Mouse (Mus musculus): ENCODE results near the gene Sh2b2. TPM values are rescaled to one million over a fixed set of nuclear protein-coding genes. Genes with fewer than 3 reads are reported as not detected.

Gene Sh2b2
- polyA plus RNA-seq, 1 experiment from 2014 or later = 30.3 TPM

GRCm38 (mm10) chr5:136201832-136202231, 44.5 kb downstream of the Sh2b2 start:
- Histone ChIP-seq H3K9ac (replicated peaks; ENCODE audit: low read depth, low read length) (no peak overlapping the region), H3K4me2 (ENCODE audit: low read length) (no peak overlapping the region), H3K4me1 (replicated peaks; ENCODE audit: control insufficient read depth, insufficient read depth, low read length) (peaks cover 14% of the 10 kb centered on the region), H3K36me3 (ENCODE audit: control insufficient read depth, insufficient read depth) (no peaks in the 10 kb centered on the region; the same call in 1 of the 2 replicates), H3K4me3 (replicated peaks; ENCODE audit: low read length) (no peak overlapping the region), H3K27ac (ENCODE audit: low read length) (no peak overlapping the region), H3K27me3 (replicated peaks; ENCODE audit: control insufficient read depth, insufficient read depth, low read length) (no peaks in the 10 kb centered on the region), H3K9me3 (ENCODE audit: control insufficient read depth, low read length) (no peaks in the 10 kb centered on the region)
- peak; percentile 51 for ATAC-seq
- WGBS = 24% methylated on average over 7 of the region's 7 CpGs

DNA sequence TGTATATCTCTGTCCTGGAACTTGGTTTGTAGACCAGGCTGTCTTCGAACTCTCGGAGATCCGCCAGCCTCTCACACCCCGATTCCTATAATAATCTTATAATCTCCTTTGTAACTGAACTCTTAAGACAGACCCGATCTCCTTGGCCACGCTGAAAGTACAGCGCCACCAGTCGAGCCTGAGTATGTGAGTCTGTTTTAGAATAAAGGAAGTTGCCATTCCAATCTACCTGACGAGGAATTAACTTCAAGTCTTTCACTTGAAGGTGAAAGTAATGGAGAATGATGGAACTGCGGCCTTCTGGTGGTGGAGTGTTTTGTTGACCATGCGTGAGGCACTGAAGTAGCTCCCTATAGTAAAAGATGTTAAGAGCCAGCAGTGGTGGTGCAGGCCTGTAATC, 46.8 kb downstream of the Sh2b2 start:
- Histone ChIP-seq H3K27me3 (replicated peaks; ENCODE audit: control insufficient read depth, insufficient read depth, low read length) (no peaks in the 10 kb centered on the region), H3K36me3 (ENCODE audit: control insufficient read depth, insufficient read depth) (peaks cover 7% of the 10 kb centered on the region), H3K4me1 (replicated peaks; ENCODE audit: control insufficient read depth, insufficient read depth, low read length) (peaks cover 14% of the 10 kb centered on the region), H3K9ac (replicated peaks; ENCODE audit: low read depth, low read length) (peak overlapping the region; percentile 88), H3K27ac (ENCODE audit: low read length) (peak overlapping the region; percentile 13; the same call in 1 of the 2 replicates), H3K4me3 (replicated peaks; ENCODE audit: low read length) (peak overlapping the region; percentile 73), H3K9me3 (ENCODE audit: control insufficient read depth, low read length) (no peaks in the 10 kb centered on the region), H3K4me2 (ENCODE audit: low read length) (peak overlapping the region; percentile 65)
- ATAC-seq = no peak
- WGBS = 23% methylated on average over 11 of the region's 11 CpGs

DNA sequence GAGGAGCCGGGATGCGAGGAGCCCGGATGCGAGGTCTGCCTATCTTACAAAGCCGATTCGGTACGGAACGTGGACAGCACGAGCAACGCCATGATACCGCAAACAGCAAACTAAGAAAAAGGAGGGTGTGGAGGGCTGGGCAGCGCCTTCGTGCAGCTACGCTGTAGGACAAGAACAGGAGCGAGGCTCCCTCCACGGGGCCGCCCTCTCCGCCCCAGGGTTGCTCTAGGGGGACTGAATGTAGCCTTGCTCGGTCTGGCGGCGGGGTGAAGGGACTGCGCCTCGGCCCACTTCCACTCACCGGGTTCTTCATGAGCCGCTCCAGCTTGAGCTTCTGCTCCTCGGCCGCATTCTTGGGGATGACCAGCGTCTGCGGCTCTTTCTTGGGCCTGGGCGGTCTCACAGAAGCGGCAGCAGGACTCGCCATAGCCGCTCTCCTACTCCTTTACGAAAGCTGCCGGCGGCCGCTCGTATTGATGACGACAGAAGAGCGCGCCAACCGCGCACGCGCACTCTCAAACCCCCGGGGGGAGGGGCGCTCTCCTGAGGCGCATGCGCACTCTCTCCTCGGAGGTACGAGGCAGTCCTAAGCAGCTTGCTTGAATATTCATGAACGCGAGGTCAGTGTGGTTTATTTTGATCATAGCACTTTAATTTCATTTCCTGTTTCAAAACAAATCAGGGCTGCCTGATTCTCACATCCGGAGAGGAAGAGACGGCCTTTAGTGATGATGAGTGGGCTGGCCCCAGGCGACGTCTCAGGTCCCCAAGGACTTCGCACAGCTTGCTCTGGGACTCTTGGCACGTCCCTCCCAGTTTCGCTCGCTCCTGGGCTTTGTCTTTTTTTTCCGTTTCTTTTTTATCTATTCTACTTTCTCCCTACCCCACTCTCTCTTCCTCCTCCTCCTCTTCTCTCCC, 47.6 kb downstream of the Sh2b2 start, which contains the start of gene Prkrip1:
Gene Prkrip1, minus strand, starts transcription at position 490 of the 918 bp plus-strand sequence.
- peak within 1 kb of the TSS; percentile 88 for H3K9ac ChIP-seq (replicated peaks; ENCODE audit: low read depth, low read length)
- peak within 1 kb of the TSS; percentile 91 for H3K27ac ChIP-seq (ENCODE audit: low read length)
- H3K4me2 ChIP-seq (ENCODE audit: low read length) = peak within 1 kb of the TSS; percentile 97
- under 1% methylated on average over 62 of the region's 62 CpGs for WGBS
- no peaks in the 10 kb centered on the region for H3K9me3 ChIP-seq (ENCODE audit: control insufficient read depth, low read length)
- H3K27me3 ChIP-seq (replicated peaks; ENCODE audit: control insufficient read depth, insufficient read depth, low read length) = no peaks in the 10 kb centered on the region
- H3K4me3 ChIP-seq (replicated peaks; ENCODE audit: low read length) = peak within 1 kb of the TSS; percentile 73
- peaks cover 12% of the 10 kb centered on the region for H3K36me3 ChIP-seq (ENCODE audit: control insufficient read depth, insufficient read depth)
- H3K4me1 ChIP-seq (replicated peaks; ENCODE audit: control insufficient read depth, insufficient read depth, low read length) = peaks cover 14% of the 10 kb centered on the region
- peak; percentile 87 for ATAC-seq

DNA sequence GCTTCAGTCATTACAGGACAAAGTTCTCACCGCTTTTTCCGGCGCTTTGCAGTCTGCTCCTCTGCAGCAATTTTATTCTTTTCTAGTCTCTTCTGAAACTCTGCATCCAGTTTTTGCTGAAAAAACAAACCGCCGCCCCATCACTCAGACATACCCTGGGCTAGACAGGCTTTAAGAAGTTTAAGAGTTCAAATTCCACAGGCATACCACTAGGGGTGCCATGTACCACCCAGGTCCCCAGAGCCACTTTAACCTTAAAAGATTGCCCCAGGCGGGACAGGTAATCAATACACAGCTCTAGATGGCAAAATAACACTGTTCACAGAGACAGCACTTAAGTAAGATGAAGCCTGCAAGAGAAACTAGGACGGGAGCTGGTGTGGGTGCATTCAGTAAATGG, 54.5 kb downstream of the Sh2b2 start:
- Histone ChIP-seq H3K4me2 (ENCODE audit: low read length) (no peak overlapping the region), H3K9me3 (ENCODE audit: control insufficient read depth, low read length) (no peaks in the 10 kb centered on the region), H3K27ac (ENCODE audit: low read length) (no peak overlapping the region), H3K4me3 (replicated peaks; ENCODE audit: low read length) (no peak overlapping the region), H3K36me3 (ENCODE audit: control insufficient read depth, insufficient read depth) (peaks cover 19% of the 10 kb centered on the region), H3K27me3 (replicated peaks; ENCODE audit: control insufficient read depth, insufficient read depth, low read length) (no peaks in the 10 kb centered on the region), H3K9ac (replicated peaks; ENCODE audit: low read depth, low read length) (no peak overlapping the region), H3K4me1 (replicated peaks; ENCODE audit: control insufficient read depth, insufficient read depth, low read length) (no peaks in the 10 kb centered on the region)
- ATAC-seq = no peak
- WGBS = 88% methylated on average over 7 of the region's 7 CpGs

DNA sequence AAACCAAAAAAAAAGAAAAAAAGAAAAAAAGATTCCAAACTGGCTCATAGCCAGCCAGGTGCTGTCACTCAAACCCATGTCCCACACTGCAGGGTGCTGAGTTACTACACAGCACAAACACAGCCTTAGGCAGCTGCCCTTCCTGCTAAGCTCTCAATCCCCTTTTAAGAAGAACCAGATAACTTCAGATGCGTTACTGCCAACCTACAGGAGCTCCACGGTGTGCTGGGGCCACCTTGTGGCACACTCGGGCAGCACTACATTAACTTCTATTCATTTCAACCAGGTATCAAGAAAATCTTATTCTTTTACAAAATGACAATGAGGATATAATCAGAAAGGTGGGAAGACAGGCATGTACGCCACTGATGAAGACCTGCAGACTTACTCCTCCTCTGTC, 59.6 kb downstream of the Sh2b2 start:
- ATAC-seq = peak; percentile 54; the same call in 1 of the 2 replicates
- H3K4me2 ChIP-seq (ENCODE audit: low read length) = no peak overlapping the region
- H3K27ac ChIP-seq (ENCODE audit: low read length) = no peak overlapping the region
- H3K36me3 ChIP-seq (ENCODE audit: control insufficient read depth, insufficient read depth) = 0 out of 2 replicates have a peak, but pooled peaks cover 14% of the 10 kb centered on the region
- no peaks in the 10 kb centered on the region for H3K9me3 ChIP-seq (ENCODE audit: control insufficient read depth, low read length)
- 35% methylated on average over 4 of the region's 4 CpGs for WGBS
- no peaks in the 10 kb centered on the region for H3K27me3 ChIP-seq (replicated peaks; ENCODE audit: control insufficient read depth, insufficient read depth, low read length)
- no peak overlapping the region for H3K9ac ChIP-seq (replicated peaks; ENCODE audit: low read depth, low read length)
- H3K4me1 ChIP-seq (replicated peaks; ENCODE audit: control insufficient read depth, insufficient read depth, low read length) = no peaks in the 10 kb centered on the region
- no peak overlapping the region for H3K4me3 ChIP-seq (replicated peaks; ENCODE audit: low read length)

DNA sequence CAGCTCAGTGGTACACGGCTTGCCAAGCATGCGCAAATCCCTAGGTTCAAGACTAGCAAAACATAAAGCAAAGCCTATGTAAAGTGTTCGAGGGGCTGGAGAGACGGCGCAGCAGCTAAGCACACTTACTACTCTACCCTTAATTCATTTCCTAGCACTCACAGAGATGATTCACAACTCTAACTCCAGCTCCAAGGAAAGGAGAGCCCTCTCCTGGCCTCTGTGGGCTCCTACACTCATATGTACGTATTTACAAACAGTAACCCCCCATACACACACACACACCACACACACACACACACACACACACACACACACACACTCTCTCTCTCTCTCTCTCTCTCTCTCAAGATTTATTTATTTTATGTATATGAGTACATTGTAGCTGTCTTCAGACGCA, 62.6 kb downstream of the Sh2b2 start:
- H3K4me2 ChIP-seq (ENCODE audit: low read length) = no peak overlapping the region
- no peak overlapping the region for H3K27ac ChIP-seq (ENCODE audit: low read length)
- H3K36me3 ChIP-seq (ENCODE audit: control insufficient read depth, insufficient read depth) = peaks cover 17% of the 10 kb centered on the region
- ATAC-seq = no peak
- WGBS = 90% methylated on average over 7 of the region's 7 CpGs
- no peaks in the 10 kb centered on the region for H3K27me3 ChIP-seq (replicated peaks; ENCODE audit: control insufficient read depth, insufficient read depth, low read length)
- H3K9me3 ChIP-seq (ENCODE audit: control insufficient read depth, low read length) = no peaks in the 10 kb centered on the region
- no peak overlapping the region for H3K9ac ChIP-seq (replicated peaks; ENCODE audit: low read depth, low read length)
- no peak overlapping the region for H3K4me3 ChIP-seq (replicated peaks; ENCODE audit: low read length)
- H3K4me1 ChIP-seq (replicated peaks; ENCODE audit: control insufficient read depth, insufficient read depth, low read length) = no peaks in the 10 kb centered on the region

- no peak for ATAC-seq
- Histone ChIP-seq H3K9ac (replicated peaks; ENCODE audit: low read depth, low read length) (no peak overlapping the region), H3K4me3 (replicated peaks; ENCODE audit: low read length) (no peak overlapping the region), H3K36me3 (ENCODE audit: control insufficient read depth, insufficient read depth) (peaks cover 17% of the 10 kb centered on the region), H3K4me2 (ENCODE audit: low read length) (no peak overlapping the region), H3K27ac (ENCODE audit: low read length) (no peak overlapping the region), H3K4me1 (replicated peaks; ENCODE audit: control insufficient read depth, insufficient read depth, low read length) (no peaks in the 10 kb centered on the region), H3K27me3 (replicated peaks; ENCODE audit: control insufficient read depth, insufficient read depth, low read length) (no peaks in the 10 kb centered on the region), H3K9me3 (ENCODE audit: control insufficient read depth, low read length) (no peaks in the 10 kb centered on the region)
- WGBS = 96% methylated on average over 4 of the region's 4 CpGs
These were observed 63.5 kb downstream of the Sh2b2 start for GRCm38 (mm10) chr5:136182830-136183229.

DNA sequence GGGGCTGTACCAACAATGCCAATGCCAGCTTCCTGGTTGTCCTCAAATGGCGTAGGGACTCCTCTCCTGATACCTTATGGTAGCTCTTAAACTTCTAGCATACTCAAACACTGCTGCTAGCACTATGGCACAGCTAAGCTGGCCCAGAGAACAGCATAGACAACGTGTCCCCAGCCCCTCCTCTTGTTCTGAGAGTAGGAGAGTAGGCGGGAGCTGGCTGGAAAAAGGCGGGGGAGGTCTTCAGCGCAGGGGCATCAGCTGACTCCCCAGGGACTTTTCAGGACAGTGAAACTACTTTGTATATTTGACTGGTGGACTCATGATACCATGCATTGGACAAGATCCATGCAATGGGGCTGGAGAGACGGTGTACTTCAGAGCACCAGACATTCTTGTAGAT, 64.3 kb downstream of the Sh2b2 start:
- no peak for ATAC-seq
- H3K4me3 ChIP-seq (replicated peaks; ENCODE audit: low read length) = no peak overlapping the region
- no peak overlapping the region for H3K9ac ChIP-seq (replicated peaks; ENCODE audit: low read depth, low read length)
- no peak overlapping the region for H3K4me2 ChIP-seq (ENCODE audit: low read length)
- H3K27me3 ChIP-seq (replicated peaks; ENCODE audit: control insufficient read depth, insufficient read depth, low read length) = no peaks in the 10 kb centered on the region
- H3K9me3 ChIP-seq (ENCODE audit: control insufficient read depth, low read length) = no peaks in the 10 kb centered on the region
- H3K4me1 ChIP-seq (replicated peaks; ENCODE audit: control insufficient read depth, insufficient read depth, low read length) = no peaks in the 10 kb centered on the region
- no peak overlapping the region for H3K27ac ChIP-seq (ENCODE audit: low read length)
- H3K36me3 ChIP-seq (ENCODE audit: control insufficient read depth, insufficient read depth) = peaks cover 16% of the 10 kb centered on the region
- 85% methylated on average over 6 of the region's 6 CpGs for WGBS

DNA sequence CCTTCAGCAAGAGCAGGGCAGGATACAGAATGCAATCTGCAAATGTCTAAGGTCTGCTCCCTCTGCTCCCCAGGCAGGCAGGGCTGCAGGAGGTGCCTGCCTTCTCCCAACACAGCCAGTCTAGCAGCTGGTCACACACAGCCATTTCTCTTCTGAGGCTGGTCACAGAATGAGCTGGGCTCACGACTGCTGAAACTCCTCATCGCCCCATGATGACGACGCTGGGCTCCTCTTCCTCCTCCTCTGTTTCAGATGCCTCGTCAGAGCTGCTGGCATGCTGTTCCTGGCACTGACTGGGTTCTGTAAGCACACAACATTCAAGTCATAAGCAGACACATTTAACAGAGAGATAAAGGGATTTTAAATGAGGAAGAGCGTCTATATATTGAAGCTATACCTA, 65.2 kb downstream of the Sh2b2 start:
- no peak for ATAC-seq
- 86% methylated on average over 6 of the region's 6 CpGs for WGBS
- H3K9me3 ChIP-seq (ENCODE audit: control insufficient read depth, low read length) = no peaks in the 10 kb centered on the region

More for the DNA sequence above, 65.2 kb downstream of the Sh2b2 start:
- Histone ChIP-seq H3K9ac (replicated peaks; ENCODE audit: low read depth, low read length) (no peak overlapping the region), H3K27ac (ENCODE audit: low read length) (no peak overlapping the region), H3K27me3 (replicated peaks; ENCODE audit: control insufficient read depth, insufficient read depth, low read length) (no peaks in the 10 kb centered on the region), H3K4me2 (ENCODE audit: low read length) (no peak overlapping the region), H3K4me3 (replicated peaks; ENCODE audit: low read length) (no peak overlapping the region), H3K4me1 (replicated peaks; ENCODE audit: control insufficient read depth, insufficient read depth, low read length) (no peaks in the 10 kb centered on the region), H3K36me3 (ENCODE audit: control insufficient read depth, insufficient read depth) (peaks cover 13% of the 10 kb centered on the region)

Data from forebrain, embryonic 16.5 days (tissue).